Mouse (Mus musculus) thymus, postnatal 4 days (tissue): ENCODE data around the gene Epx.

Experiments
- DNase-seq: peaks from one replicate; pipeline ENCODE4 v3.0.0; 2021

Epx gene

DNA sequence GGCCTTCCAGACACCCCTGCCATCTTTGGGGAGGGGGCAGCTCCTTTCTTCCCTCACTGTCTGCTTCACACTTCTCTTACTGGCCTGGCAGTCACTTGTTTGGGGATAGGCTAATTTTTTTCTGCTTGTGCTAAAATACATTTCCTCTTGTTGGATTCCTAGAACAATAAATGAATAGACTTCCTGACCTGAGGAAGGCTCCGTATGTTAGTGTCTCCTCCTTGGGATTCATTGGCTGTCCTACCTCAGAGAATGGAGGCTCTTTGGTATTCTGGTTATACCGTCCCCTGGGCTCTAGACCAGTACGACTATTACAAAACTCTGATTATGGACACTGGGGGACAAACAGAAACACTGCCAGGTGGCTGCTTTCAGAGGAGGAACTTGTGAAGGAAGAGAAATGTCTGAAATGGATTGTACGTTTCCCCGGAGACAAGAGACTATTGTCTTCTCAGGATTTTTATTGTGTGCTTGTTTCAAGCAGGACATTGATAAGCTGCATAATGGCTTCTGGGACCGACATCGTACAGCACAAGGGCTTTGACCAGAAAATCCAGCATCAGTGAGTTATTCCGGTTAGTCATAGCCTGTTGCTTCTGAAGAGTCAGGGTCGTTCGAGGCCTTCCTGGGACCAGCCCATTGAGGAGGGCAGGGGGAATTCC is 47.0 kb downstream of the Epx start, which contains the start of gene Lpo:
Lpo (minus strand) TSS at position 51 of the 662 bp plus-strand sequence.
- no peak for DNase-seq

DNA sequence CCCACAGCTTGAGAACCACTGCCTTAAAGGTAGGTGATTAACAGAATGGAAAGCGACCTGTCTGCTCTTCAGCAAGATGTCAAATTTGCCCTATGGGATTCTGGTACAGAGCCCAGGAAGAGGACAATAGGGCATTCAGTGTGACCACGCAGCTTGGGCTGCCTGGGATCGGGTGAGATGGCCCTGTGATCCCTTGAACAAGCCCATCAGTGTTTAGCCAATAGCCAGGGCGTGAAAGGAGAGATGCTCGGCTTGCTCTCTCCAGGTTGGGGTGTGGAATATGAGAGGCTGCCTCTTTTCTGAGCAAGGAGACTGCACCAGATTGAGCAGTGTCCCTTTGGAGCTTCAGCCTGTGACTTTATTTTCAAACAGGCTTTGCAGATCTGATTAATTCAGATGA is 53.8 kb downstream of the Epx start:
- DNase-seq: no peak

DNA sequence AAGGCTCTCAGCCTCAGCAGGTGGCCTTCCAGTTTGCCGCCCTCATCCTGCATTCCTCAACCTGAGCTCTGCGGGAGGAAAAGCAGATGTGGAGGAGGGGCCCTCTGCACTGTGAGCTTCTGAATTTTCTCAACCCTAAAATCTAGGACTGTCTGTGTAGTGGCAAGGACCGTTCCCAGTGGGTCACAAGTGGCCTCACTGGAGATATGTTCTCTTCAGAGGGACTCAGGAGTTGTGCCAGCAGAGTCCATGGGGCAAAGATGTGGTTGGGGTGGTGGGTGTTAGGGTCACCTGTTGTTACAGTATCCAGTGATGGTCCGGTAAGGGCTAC is 57.9 kb downstream of the Epx start:
- DNase-seq: no peak

DNA sequence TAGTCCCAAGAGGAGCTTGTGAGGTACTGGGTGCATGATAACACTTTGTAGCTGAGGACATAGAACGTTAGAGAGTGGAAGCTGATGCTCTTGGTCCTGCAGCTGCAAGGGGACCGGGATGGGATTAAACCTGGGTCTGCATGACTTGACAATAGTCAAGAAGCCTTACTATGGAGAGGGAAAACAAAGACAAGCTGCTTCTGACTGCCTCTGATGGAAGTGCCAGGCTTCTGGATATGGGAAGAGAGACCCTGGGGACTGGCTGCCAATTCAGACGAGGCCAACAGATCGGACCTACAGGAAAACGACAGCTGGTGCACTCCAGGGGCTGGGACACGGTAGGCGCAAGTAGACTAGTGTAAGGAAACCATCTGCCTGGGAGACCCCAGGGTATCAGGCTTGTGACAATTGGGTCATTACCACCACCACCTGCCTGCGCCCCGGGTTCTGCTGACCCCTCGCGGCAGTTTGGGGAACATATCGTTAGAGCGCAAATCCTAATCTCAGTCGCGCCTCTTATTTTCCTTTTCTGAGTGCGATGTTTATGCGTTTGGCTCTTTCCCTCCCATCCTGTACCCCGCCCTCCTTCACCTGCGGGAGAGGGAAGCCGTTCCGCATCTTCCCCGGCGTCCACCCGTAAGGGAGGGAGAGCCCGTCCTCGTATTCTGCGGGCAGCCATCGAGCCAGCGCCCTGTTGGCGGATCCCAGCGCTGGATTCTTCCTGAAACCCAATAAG is 58.5 kb downstream of the Epx start:
- peak; percentile 74 for DNase-seq

DNA sequence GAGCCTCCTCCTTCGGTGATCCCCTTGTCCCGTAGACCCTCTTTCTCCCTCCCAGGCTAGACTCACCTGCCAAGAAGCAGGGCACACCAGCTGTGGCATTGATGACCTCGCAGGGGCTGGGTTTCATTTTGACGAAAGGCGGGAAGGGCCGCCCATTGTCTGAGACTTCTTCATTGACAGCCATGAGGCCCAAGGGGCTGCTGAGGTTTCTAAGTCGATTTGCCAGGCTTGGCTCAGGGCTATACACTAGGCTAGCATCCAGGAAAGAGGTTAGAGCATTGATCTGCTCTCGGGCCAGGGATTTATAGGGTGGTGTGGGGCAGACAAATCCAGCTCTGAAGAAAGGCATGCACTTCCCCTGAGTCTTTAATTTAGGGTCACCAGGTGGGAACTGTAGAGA is 60.5 kb downstream of the Epx start:
- no peak for DNase-seq
